Mouse (Mus musculus): ENCODE results near the gene Pax6. TPM values are rescaled to one million over a fixed set of nuclear protein-coding genes. Genes with fewer than 3 reads are reported as not detected.

The Pax6 gene
- polyA plus RNA-seq, 1 experiment from 2014 or later: 11.4 TPM

DNA sequence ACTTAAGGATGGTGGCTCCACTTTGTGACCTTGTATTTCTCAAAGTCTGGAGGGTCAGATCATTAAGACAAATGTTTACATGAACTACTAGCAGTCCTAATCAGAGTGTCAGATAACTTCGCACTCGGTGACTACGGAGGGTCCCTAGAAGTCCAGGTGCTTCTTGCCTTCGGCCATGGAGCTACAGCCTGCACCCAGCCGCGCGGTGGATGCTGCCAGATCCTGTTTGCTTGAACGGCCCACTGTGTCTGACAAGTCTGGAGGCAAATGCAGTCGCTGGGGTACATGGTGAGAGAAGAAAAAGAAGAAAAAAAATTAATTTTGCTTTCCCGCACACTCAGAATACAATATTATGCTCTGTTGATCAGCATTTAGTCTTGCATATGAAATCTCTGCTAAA, 33.9 kb downstream of the Pax6 start:
- no peak for ATAC-seq (ENCODE audit: low FRiP score)
- Histone ChIP-seq H3K4me1 (no peaks in the 10 kb centered on the region), H3K27me3 (replicated peaks) (no peaks in the 10 kb centered on the region), H3K9ac (replicated peaks) (no peak overlapping the region), H3K9me3 (replicated peaks) (no peaks in the 10 kb centered on the region), H3K27ac (replicated peaks) (no peak overlapping the region), H3K4me3 (replicated peaks) (no peak overlapping the region), H3K36me3 (no peaks in the 10 kb centered on the region), H3K4me2 (no peak overlapping the region)
- WGBS: 84% methylated on average over 10 of the region's 10 CpGs

DNA sequence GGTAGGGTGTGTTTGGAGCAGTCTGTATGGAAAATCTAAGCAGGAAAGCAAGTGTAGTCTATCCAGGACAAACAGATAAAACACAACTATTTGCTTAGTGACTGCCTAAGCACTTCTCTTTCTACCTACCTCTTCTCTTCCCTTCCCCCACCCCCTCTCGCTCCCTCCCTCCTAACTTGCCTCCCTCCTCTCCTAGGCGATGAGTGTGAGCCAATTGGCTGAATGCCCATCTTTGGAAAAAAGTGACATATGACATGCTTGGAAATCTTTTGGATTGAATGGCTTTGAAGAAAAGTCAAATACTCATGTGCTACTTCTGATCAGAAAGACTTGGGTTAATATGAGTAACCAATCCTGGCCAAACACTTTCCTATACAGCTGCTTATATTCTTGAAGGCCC, 36.6 kb downstream of the Pax6 start:
- no peak for ATAC-seq (ENCODE audit: low FRiP score)
- Histone ChIP-seq H3K4me2 (no peak overlapping the region), H3K9me3 (replicated peaks) (no peaks in the 10 kb centered on the region), H3K36me3 (no peaks in the 10 kb centered on the region), H3K9ac (replicated peaks) (no peak overlapping the region), H3K27ac (replicated peaks) (no peak overlapping the region), H3K4me1 (no peaks in the 10 kb centered on the region), H3K27me3 (replicated peaks) (no peaks in the 10 kb centered on the region), H3K4me3 (replicated peaks) (no peak overlapping the region)
- WGBS: 61% methylated on average over 2 of the region's 2 CpGs

DNA sequence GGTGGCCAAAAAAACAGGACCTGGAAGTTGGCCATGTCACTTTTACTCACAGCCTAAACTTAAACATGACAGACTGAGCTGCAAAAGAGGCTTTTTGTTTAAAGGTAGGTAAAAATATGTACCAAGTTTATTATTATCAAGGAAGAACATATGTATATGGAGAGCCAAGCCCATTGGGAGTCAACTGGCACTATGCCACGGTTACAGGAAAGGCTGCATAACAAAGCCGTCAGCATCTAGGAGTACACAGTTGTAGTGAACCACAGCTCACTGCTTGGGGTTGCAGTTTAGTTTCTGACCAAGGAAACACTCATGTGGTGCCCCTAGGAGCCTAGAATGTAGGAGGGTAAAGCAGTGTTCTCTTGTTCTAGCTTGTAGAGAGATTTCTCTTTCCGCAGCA, 40.4 kb downstream of the Pax6 start:
- no peaks in the 10 kb centered on the region for H3K9me3 ChIP-seq (replicated peaks)
- WGBS: 61% methylated on average over 3 of the region's 3 CpGs
- H3K27ac ChIP-seq (replicated peaks): no peak overlapping the region
- H3K4me2 ChIP-seq: no peak overlapping the region
- H3K9ac ChIP-seq (replicated peaks): no peak overlapping the region
- no peak overlapping the region for H3K4me3 ChIP-seq (replicated peaks)
- ATAC-seq (ENCODE audit: low FRiP score): no peak
- H3K4me1 ChIP-seq: no peaks in the 10 kb centered on the region
- no peaks in the 10 kb centered on the region for H3K36me3 ChIP-seq
- no peaks in the 10 kb centered on the region for H3K27me3 ChIP-seq (replicated peaks)

DNA sequence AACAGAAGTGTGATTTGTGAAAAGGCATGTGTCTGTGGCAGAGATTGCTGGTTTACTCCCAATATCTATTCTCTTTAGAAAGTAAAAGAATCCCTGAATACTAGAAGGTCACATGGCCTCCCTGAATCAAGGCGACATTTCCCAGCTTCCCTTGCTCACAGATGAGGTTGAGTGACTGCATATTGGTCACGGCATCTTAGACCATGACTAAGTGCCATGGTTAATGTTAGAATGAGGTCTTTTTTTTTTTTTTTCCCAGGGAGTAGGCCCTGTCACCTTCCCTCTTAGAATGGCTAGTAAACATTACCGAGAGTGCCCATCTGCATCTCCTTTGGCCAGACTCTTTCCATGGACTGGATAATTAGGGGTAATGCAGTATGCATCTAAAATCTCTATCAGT, 41.8 kb downstream of the Pax6 start:
- no peaks in the 10 kb centered on the region for H3K4me1 ChIP-seq
- ATAC-seq (ENCODE audit: low FRiP score): no peak
- no peaks in the 10 kb centered on the region for H3K36me3 ChIP-seq
- H3K27me3 ChIP-seq (replicated peaks): no peaks in the 10 kb centered on the region
- no peak overlapping the region for H3K27ac ChIP-seq (replicated peaks)
- no peak overlapping the region for H3K9ac ChIP-seq (replicated peaks)
- no peaks in the 10 kb centered on the region for H3K9me3 ChIP-seq (replicated peaks)
- no peak overlapping the region for H3K4me2 ChIP-seq
- H3K4me3 ChIP-seq (replicated peaks): no peak overlapping the region
- WGBS: 33% methylated on average over 3 of the region's 3 CpGs

DNA sequence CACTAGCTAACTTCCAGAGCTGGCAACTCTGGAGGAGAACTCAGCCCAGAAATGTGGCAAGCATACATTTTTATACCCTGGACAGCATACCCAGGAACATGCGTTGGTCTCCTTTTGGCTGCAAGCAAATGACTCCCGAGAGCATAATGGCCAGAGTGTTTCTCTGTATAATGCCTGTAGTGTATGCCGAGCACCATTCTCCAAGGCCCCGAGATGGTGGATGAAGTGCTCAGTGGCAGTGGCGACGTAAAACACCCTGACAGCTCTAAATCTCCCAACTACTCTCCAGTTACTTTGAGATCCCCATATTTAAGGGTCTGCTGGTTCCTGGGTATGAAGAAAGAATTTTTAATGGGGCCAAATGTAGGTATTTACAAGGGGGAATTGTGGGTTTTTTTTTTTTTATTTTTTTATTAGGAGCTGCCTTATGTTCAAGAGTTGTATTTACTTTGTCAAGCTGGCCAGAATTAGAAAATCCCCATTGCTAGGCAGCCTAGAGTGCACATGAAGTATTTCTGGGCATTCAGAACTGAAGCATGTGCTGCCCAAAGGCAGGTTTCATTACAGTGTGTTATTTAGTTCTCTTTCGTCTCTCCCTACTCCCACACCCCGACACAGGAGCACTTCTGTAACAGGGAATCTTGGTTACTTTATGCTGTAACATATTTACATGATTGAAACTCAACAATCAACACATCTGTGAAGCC, 46.9 kb downstream of the Pax6 start:
- H3K4me3 ChIP-seq (replicated peaks): no peak overlapping the region
- H3K36me3 ChIP-seq: no peaks in the 10 kb centered on the region
- H3K9me3 ChIP-seq (replicated peaks): no peaks in the 10 kb centered on the region
- H3K4me1 ChIP-seq: 0 out of 2 replicates have a peak, but pooled peaks cover 3% of the 10 kb centered on the region
- H3K4me2 ChIP-seq: 0 out of 2 replicates have a peak overlapping the region, but pooled peaks have one; percentile 5
- H3K9ac ChIP-seq (replicated peaks): no peak overlapping the region
- peak; percentile 79 for ATAC-seq (ENCODE audit: low FRiP score)
- H3K27me3 ChIP-seq (replicated peaks): no peaks in the 10 kb centered on the region
- peak overlapping the region; percentile 56; the same call in 1 of the 2 replicates for H3K27ac ChIP-seq (replicated peaks)
- 22% methylated on average over 8 of the region's 8 CpGs for WGBS

DNA sequence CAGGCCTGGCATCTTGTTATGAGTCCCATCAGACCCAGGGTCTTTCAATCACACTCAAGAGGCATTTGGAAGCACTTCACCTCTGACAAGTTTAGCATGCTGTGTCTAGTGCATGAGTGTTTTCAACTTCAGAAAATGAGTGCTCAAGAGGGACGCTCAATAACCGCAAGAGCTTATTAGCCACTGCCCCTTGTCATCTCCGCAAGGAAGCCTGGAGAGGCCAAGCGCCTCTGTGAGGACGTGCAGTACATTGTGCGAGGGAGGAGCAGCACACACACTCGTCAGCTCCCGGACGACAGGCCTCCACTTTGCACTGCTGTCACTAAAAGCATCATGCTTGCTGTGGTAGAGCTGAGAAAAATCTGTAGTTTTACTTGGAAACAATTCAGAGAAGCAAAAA, 58.0 kb downstream of the Pax6 start:
- no peaks in the 10 kb centered on the region for H3K27me3 ChIP-seq (replicated peaks)
- no peak overlapping the region for H3K4me3 ChIP-seq (replicated peaks)
- WGBS: 79% methylated on average over 9 of the region's 9 CpGs
- H3K4me2 ChIP-seq: no peak overlapping the region
- no peaks in the 10 kb centered on the region for H3K9me3 ChIP-seq (replicated peaks)
- H3K9ac ChIP-seq (replicated peaks): no peak overlapping the region
- no peak overlapping the region for H3K27ac ChIP-seq (replicated peaks)
- no peaks in the 10 kb centered on the region for H3K36me3 ChIP-seq
- H3K4me1 ChIP-seq: no peaks in the 10 kb centered on the region
- ATAC-seq (ENCODE audit: low FRiP score): no peak

DNA sequence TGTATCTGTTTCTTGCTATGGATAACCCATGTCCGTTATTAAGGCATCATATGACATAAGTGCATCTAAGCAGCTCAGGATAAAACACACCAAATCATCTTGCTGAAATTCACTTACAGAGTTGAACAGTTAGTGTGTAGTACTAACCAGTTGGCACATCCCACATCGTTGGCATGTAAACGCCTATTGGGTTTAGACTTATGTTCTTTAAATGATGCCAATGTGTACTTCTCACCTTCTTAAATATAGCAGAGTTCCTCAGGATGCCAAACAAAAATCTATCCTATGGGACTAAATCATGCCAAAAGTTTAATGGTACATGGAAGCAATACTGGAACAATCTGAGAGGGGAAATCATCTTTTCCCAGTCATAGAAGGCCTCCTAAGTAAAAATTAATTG, 62.0 kb downstream of the Pax6 start:
- H3K27ac ChIP-seq (replicated peaks): no peak overlapping the region
- H3K9me3 ChIP-seq (replicated peaks): no peaks in the 10 kb centered on the region
- 95% methylated on average over 3 of the region's 3 CpGs for WGBS
- no peaks in the 10 kb centered on the region for H3K36me3 ChIP-seq
- H3K27me3 ChIP-seq (replicated peaks): no peaks in the 10 kb centered on the region
- no peak overlapping the region for H3K9ac ChIP-seq (replicated peaks)
- no peaks in the 10 kb centered on the region for H3K4me1 ChIP-seq
- no peak for ATAC-seq (ENCODE audit: low FRiP score)
- H3K4me2 ChIP-seq: no peak overlapping the region
- no peak overlapping the region for H3K4me3 ChIP-seq (replicated peaks)

DNA sequence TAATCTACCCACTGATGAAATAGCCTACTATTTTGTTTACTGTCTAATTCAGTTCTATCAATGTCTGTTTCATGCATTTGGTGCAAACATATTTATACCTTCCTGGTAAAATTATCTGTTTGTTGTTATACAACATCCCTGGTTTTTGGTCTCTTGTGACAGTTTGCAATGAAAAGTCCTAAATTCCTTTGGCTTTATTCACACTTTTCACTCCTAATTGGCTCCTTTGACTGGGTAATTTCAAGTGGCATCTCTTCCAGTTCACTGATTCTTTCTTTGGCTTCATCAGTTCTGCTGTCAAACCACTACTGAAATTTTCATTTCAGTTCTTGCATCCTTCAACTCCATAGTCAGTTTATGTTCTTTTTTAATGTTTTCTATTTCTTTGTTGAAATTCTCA, 67.5 kb downstream of the Pax6 start:
- no peak overlapping the region for H3K27ac ChIP-seq (replicated peaks)
- H3K4me3 ChIP-seq (replicated peaks): no peak overlapping the region
- H3K9me3 ChIP-seq (replicated peaks): no peaks in the 10 kb centered on the region
- no peak overlapping the region for H3K4me2 ChIP-seq
- no peaks in the 10 kb centered on the region for H3K4me1 ChIP-seq
- H3K36me3 ChIP-seq: no peaks in the 10 kb centered on the region
- H3K27me3 ChIP-seq (replicated peaks): no peaks in the 10 kb centered on the region
- no peak for ATAC-seq (ENCODE audit: low FRiP score)
- no peak overlapping the region for H3K9ac ChIP-seq (replicated peaks)

DNA sequence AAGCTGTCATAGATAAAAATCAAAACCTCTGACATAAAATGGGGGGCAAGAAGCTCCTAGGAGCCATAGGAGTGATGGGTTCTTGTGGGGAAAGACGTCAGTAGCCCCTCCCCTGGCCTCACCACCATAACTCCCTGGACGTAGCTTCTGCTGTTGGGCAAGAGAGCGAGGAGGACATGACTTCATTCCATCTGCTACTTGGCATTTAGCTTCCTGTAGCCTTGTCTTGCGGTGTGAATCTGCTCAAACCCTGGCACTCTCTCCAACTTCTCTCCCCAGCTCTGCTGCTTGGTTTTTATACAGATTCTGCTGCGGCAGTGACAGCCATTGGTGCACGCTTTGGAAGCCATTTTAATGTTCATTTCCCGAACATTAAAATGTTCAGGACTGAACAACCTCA, 78.2 kb downstream of the Pax6 start:
- Histone ChIP-seq H3K4me1 (no peaks in the 10 kb centered on the region), H3K27me3 (replicated peaks) (no peaks in the 10 kb centered on the region), H3K9me3 (replicated peaks) (no peaks in the 10 kb centered on the region), H3K36me3 (no peaks in the 10 kb centered on the region), H3K4me3 (replicated peaks) (no peak overlapping the region), H3K9ac (replicated peaks) (no peak overlapping the region), H3K4me2 (no peak overlapping the region), H3K27ac (replicated peaks) (no peak overlapping the region)
- ATAC-seq (ENCODE audit: low FRiP score): no peak
- WGBS: 78% methylated on average over 7 of the region's 7 CpGs

Other genes with a start within 250 kb of the Pax6 start
- 38.1 and 40.0 TPM in 2 replicates for gene Elp4, start 235.7 kb downstream of the Pax6 start, polyA plus RNA-seq (2015; fragmentation: Nextera tagmentation; extraction: Ambion mirVana)
- gene Immp1l, start 235.7 kb downstream of the Pax6 start, polyA plus RNA-seq (2015; fragmentation: Nextera tagmentation; extraction: Ambion mirVana): 109 and 112 TPM in 2 replicates

Measured in neural tube, embryonic 15.5 days (tissue).